Mouse (Mus musculus) CH12.LX (cell line): ENCODE results near the gene Smdt1. TPM values are rescaled to one million over a fixed set of nuclear protein-coding genes. Genes with fewer than 3 reads are reported as not detected.

Source experiments
- DNase-seq: peaks from one replicate; pipeline ENCODE4 v3.0.0-alpha.2; 2013; ENCODE audit errors: extremely low read depth
- H3K27ac ChIP-seq: 2 replicates; pipeline ENCODE4 v1.5.1; 2012; ENCODE audit warnings: low read depth, mild to moderate bottlenecking, control low read depth, moderate library complexity; ENCODE audit not compliant: insufficient read depth
- H3K27me3 ChIP-seq: replicated peaks from 2 replicates; pipeline ENCODE3; 2012; ENCODE audit warnings: inconsistent platforms
- H3K36me3 ChIP-seq, 2 experiments: replicated peaks in 1 of 2; 2 replicates each; pipeline versions ENCODE3 to v1.6.1; 2012; ENCODE audit warnings: inconsistent platforms in 1 of 2, low read length in 1 of 2, mild to moderate bottlenecking in 1 of 2, mixed read lengths in 1 of 2, moderate library complexity in 1 of 2; ENCODE audit not compliant: control insufficient read depth in 1 of 2, insufficient read depth in 1 of 2
- H3K4me1 ChIP-seq, 2 experiments: 2 replicates each; pipeline ENCODE4 v1.6.1; 2012; ENCODE audit warnings: inconsistent platforms in 1 of 2, moderate library complexity in 1 of 2; ENCODE audit not compliant: insufficient read depth in 2 of 2, control insufficient read depth in 1 of 2
- H3K4me2 ChIP-seq: 2 replicates; pipeline ENCODE4 v1.6.1; 2012; ENCODE audit warnings: low read depth, mild to moderate bottlenecking, control low read depth; ENCODE audit not compliant: poor library complexity, insufficient read depth, severe bottlenecking
- H3K4me3 ChIP-seq, 3 experiments: fragments of 150-350 bp in 1 of 3; sonication (generic) in 1 of 3; replicated peaks in 1 of 3; 2 replicates each; pipeline versions ENCODE3 to v1.5.1; 2011 to 2012; ENCODE audit warnings: low read depth in 2 of 3, low read length in 2 of 3, mild to moderate bottlenecking in 2 of 3, moderate library complexity in 2 of 3, control low read depth in 1 of 3, improper control_type of control experiment in 1 of 3, inconsistent platforms in 1 of 3, mixed read lengths in 1 of 3; ENCODE audit not compliant: poor library complexity in 1 of 3
- H3K79me2 ChIP-seq: replicated peaks from 2 replicates; pipeline ENCODE4 v1.6.1; 2012; ENCODE audit warnings: mild to moderate bottlenecking, moderate library complexity; ENCODE audit not compliant: control insufficient read depth, poor library complexity, insufficient read depth, severe bottlenecking; ENCODE audit errors: extremely low read depth
- H3K9ac ChIP-seq: 2 replicates; pipeline ENCODE4 v1.6.1; 2012; ENCODE audit warnings: low read depth, mild to moderate bottlenecking, control low read depth, moderate library complexity; ENCODE audit not compliant: insufficient read depth
- H3K9me3 ChIP-seq: replicated peaks from 2 replicates; pipeline ENCODE3; 2012; ENCODE audit warnings: low read length, inconsistent platforms, mixed read lengths
- CHD2 ChIP-seq: IDR thresholded peaks from 2 replicates; pipeline ENCODE4 v1.6.1; 2011; ENCODE audit warnings: low read length, improper control_type of control experiment
- E2F4 ChIP-seq: IDR thresholded peaks from 2 replicates; pipeline ENCODE4 v1.6.1; 2011; ENCODE audit warnings: low read depth, low read length, improper control_type of control experiment; ENCODE audit not compliant: insufficient replicate concordance
- ELF1 ChIP-seq: IDR thresholded peaks from 2 replicates; pipeline ENCODE4 v1.6.1; 2014; ENCODE audit warnings: low read depth, mild to moderate bottlenecking, inconsistent platforms, low read length, improper control_type of control experiment
- EP300 ChIP-seq: IDR thresholded peaks from 2 replicates; pipeline ENCODE4 v1.6.1; 2011; ENCODE audit warnings: low read length, improper control_type of control experiment
- IRF4 ChIP-seq: IDR thresholded peaks from 2 replicates; pipeline ENCODE4 v1.6.1; 2014; ENCODE audit warnings: low read depth, mild to moderate bottlenecking, inconsistent platforms, low read length, improper control_type of control experiment
- JUND ChIP-seq: conservative IDR thresholded peaks from 2 replicates; pipeline ENCODE4 v1.6.1; 2011; ENCODE audit warnings: low read depth, low read length, improper control_type of control experiment
- MAFK ChIP-seq: IDR thresholded peaks from 2 replicates; pipeline ENCODE4 v1.6.1; 2011; ENCODE audit warnings: low read length, improper control_type of control experiment; ENCODE audit not compliant: insufficient replicate concordance
- MAX ChIP-seq: IDR thresholded peaks from 2 replicates; pipeline ENCODE4 v1.6.1; 2011; ENCODE audit warnings: low read length, improper control_type of control experiment
- MEF2A ChIP-seq: IDR thresholded peaks from 2 replicates; pipeline ENCODE4 v1.6.1; 2014; ENCODE audit warnings: low read depth, mild to moderate bottlenecking, inconsistent platforms, low read length, improper control_type of control experiment, borderline replicate concordance
- MXI1 ChIP-seq: IDR thresholded peaks from 2 replicates; pipeline ENCODE4 v1.6.1; 2011; ENCODE audit warnings: mild to moderate bottlenecking, low read depth, low read length, improper control_type of control experiment
- NELFE ChIP-seq: IDR thresholded peaks from 2 replicates; pipeline ENCODE4 v1.6.1; 2011; ENCODE audit warnings: low read depth, low read length, improper control_type of control experiment
- NRF1 ChIP-seq: IDR thresholded peaks from 2 replicates; pipeline ENCODE4 v1.6.1; 2014; ENCODE audit warnings: low read depth, mild to moderate bottlenecking, inconsistent platforms, low read length, improper control_type of control experiment, moderate library complexity
- PAX5 ChIP-seq: IDR thresholded peaks from 2 replicates; pipeline ENCODE4 v1.6.1; 2012; ENCODE audit warnings: low read length, inconsistent platforms, mixed read lengths
- RCOR1 ChIP-seq: conservative IDR thresholded peaks from 2 replicates; pipeline ENCODE4 v1.6.1; 2012; ENCODE audit warnings: low read depth, mild to moderate bottlenecking, inconsistent platforms, low read length, improper control_type of control experiment
- SMC3 ChIP-seq: IDR thresholded peaks from 2 replicates; pipeline ENCODE4 v1.6.1; 2011; ENCODE audit warnings: low read depth, low read length, improper control_type of control experiment
- TCF12 ChIP-seq: IDR thresholded peaks from 2 replicates; pipeline ENCODE4 v1.6.1; 2014; ENCODE audit warnings: low read depth, mild to moderate bottlenecking, inconsistent platforms, low read length, improper control_type of control experiment
- UBTF ChIP-seq: IDR thresholded peaks from 2 replicates; pipeline ENCODE4 v1.6.1; 2012; ENCODE audit warnings: low read depth, mild to moderate bottlenecking, inconsistent platforms, low read length, improper control_type of control experiment, moderate library complexity
- USF1 ChIP-seq: IDR thresholded peaks from 2 replicates; pipeline ENCODE4 v1.6.1; 2014; ENCODE audit warnings: low read depth, mild to moderate bottlenecking, inconsistent platforms, low read length, improper control_type of control experiment
- USF2 ChIP-seq: conservative IDR thresholded peaks from 2 replicates; pipeline ENCODE4 v1.6.1; 2011; ENCODE audit warnings: low read depth, low read length, improper control_type of control experiment
- ZC3H11A ChIP-seq: IDR thresholded peaks from 2 replicates; pipeline ENCODE4 v1.6.1; 2012; ENCODE audit warnings: low read depth, mild to moderate bottlenecking, inconsistent platforms, low read length, improper control_type of control experiment
- ZMIZ1 ChIP-seq: IDR thresholded peaks from 2 replicates; pipeline ENCODE4 v1.6.1; 2012; ENCODE audit warnings: low read depth, mild to moderate bottlenecking, inconsistent platforms, low read length, improper control_type of control experiment
- ZNF384 ChIP-seq: IDR thresholded peaks from 2 replicates; pipeline ENCODE4 v1.6.1; 2012; ENCODE audit warnings: low read depth, low read length, improper control_type of control experiment, inconsistent platforms
- dilution Hi-C: fragments of 300-500 bp; cut with MboI; formaldehyde crosslinking; loops from 2 replicates; pipeline ENCODE4 v1.14.3; 2020; ENCODE audit warnings: low sequenced_read_pairs; ENCODE audit not compliant: extremely low pct_unique_long_range_greater_than_20kb, extremely low pct_ligation_motif_present
- in situ Hi-C: fragments of 300-500 bp; cut with MboI; formaldehyde crosslinking; loops from 3 replicates; pipeline ENCODE4 v1.14.3; 2019; ENCODE audit warnings: low sequenced_read_pairs, low pct_ligation_motif_present, low pct_unique_long_range_greater_than_20kb, mixed read lengths
- polyA plus RNA-seq: library from polyadenylated mRNA; unstranded; fragments of >175 nt; gene quantifications from 2 replicates; pipeline ENCODE4 v1.2.1, GENCODE M21; 2012; ENCODE audit warnings: low read depth; ENCODE audit not compliant: insufficient read length
- total RNA-seq, 2 experiments: library from RNA; depleted of rRNA; stranded (reverse); fragments of 300-350 nt in 1 of 2; fragments of >200 nt in 1 of 2; gene quantifications; 2 replicates each; pipeline ENCODE4 v1.2.3; 2012 to 2014

Gene Smdt1
- total and polyA plus RNA-seq, 3 experiments = 112 to 171 (median 138) TPM

DNA sequence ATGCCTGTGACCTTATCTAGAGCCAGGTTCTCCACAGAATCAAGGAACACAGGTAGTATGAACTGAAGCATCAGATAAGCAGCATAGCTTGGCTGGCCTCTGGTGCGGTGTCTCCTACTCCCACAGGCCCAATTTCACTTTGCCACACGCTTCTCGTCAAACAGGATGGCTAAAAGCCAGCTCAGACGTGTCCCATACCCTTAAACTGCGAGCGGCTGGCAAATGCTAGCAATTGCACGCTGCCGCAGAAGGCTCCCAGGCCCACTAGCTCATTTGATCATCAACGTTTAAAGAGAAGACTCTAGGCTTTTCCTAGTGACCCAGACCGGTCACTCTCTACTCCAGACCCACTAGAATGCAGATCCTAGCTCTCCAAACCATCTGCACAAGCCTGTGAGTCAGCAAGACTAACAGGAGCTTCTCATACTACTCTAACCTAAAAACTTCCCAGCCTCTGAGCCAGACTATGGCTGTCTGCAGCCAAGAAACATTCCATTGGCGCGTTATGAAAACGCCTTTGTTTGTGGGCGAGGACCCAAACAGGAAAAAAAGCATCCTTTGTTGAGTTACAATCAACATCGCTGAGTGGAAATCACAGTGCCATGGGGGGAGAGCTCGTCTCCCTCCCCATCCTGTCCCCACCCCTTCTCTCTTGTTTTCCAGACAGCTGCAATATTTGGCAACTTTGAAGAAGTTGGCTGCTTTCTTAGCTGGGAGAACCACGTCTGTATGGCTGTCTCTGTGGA is 37.8 kb downstream of the Smdt1 start:
- dilution Hi-C loops = no loop called here
- H3K36me3 ChIP-seq = no peaks in the 10 kb centered on the region
- no peaks in the 10 kb centered on the region for H3K9me3 ChIP-seq
- peaks cover 84% of the 10 kb centered on the region for H3K27me3 ChIP-seq
- H3K4me2 ChIP-seq = no peak overlapping the region
- H3K27ac ChIP-seq = no peak overlapping the region
- in situ Hi-C loops = no loop called here
- no peak for DNase-seq
- H3K9ac ChIP-seq = no peak overlapping the region
- H3K4me1 ChIP-seq = peaks cover 6 to 18% of the 10 kb centered on the region in 2 experiments
- TF ChIP-seq USF1 = no peak
- TF ChIP-seq USF2 = no peak
- no peak for TF ChIP-seq RCOR1
- no peak for TF ChIP-seq MAFK
- TF ChIP-seq TCF12 = no peak
- no peak for TF ChIP-seq UBTF
- TF ChIP-seq ZMIZ1 = no peak
- no peak for TF ChIP-seq ZNF384
- TF ChIP-seq E2F4 = no peak
- no peak for TF ChIP-seq EP300
- TF ChIP-seq NELFE = no peak
- TF ChIP-seq IRF4 = no peak
- no peaks in the 10 kb centered on the region for H3K79me2 ChIP-seq
- H3K4me3 ChIP-seq = no peak overlapping the region

- H3K27me3 ChIP-seq = peaks cover 90% of the 10 kb centered on the region
- in situ Hi-C loops = no loop called here
- H3K4me2 ChIP-seq = no peak overlapping the region
- no peaks in the 10 kb centered on the region for H3K9me3 ChIP-seq
- no peak overlapping the region for H3K27ac ChIP-seq
- no peaks in the 10 kb centered on the region for H3K36me3 ChIP-seq
- H3K79me2 ChIP-seq = no peaks in the 10 kb centered on the region
- dilution Hi-C loops = no loop called here
- H3K4me3 ChIP-seq = no peak overlapping the region
- H3K9ac ChIP-seq = no peak overlapping the region
- H3K4me1 ChIP-seq = peaks cover 6 to 13% of the 10 kb centered on the region in 2 experiments
- no peak for DNase-seq
- TF ChIP-seq CHD2 (no peak), EP300 (no peak), NELFE (no peak), SMC3 (no peak), PAX5 (no peak), USF1 (no peak), ZC3H11A (no peak), JUND (no peak), NRF1 (no peak), IRF4 (no peak), TCF12 (no peak), MXI1 (no peak), E2F4 (no peak), UBTF (no peak), MEF2A (no peak), MAX (no peak), ELF1 (no peak)
These were observed 38.9 kb downstream of the Smdt1 start for GRCm38 (mm10) chr15:82377701-82378100.
